ENCODE assay signal across 9 mouse cellular contexts in the genomic region with DNA sequence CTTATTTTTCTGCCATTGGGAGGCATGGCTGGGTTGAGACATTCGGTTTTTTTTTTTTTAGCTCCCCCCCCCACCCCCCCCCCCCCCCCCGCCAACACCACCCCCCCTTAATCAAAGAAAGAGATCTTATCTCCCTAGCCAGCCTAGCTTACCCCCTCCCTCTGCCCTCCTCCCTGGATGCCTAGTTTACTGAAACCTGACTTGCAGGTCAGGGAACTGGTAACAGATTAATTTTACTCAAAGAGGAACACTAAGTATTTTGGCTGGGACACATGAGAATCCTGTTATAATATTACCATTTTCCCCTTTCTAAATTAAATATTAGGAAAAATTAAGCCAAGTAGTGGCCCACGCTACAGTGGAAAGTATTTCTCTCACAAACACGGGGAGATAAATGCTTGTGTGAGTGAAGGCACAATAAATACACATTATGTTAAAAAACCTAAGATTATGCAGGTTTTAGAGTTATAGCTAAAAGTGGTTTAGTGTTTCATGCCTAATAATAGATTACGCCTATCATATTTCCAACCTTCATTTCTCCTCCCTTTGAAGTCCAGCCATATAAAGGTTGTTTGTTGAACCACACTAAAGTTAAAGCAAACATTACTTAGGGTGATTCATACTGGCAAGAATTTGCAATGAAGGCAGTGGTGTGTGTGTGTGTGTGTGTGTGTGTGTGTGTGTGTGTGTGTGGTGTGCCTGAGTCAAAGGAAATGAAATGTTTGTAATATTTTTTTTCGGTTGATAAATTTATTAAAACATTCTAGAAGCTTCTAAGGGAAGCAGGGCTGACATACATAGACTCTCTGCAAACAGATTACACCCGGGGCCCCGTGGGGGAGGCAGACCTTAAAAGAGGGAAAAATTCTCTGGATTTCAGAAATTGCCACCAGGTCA.
DNase-seq lines count a peak whose midpoint lies in the region; ATAC-seq and TF ChIP-seq lines count a peak whose summit lies in the region.
"Had no signal": no experiment of that assay in that cellular context is flagged by ENCODE, and none has a peak within 500 bp of the region (broad histone marks: within the 10 kb centered on the region; RNA-seq: fewer than 3 reads in every experiment).

No protein-coding gene starts in this region.

- TF ChIP-seq CTCF in C2C12 (IDR thresholded peaks at IDR 0.05; ENCODE audit: control insufficient read depth, insufficient read depth, insufficient read length), result no peak
- TF ChIP-seq CTCF in thymus, adult 2 months (IDR thresholded peaks at IDR 0.05; ENCODE audit: borderline replicate concordance, control insufficient read depth, extremely low read depth, insufficient read depth, low read length, poor library complexity), result no peak

- no peak overlapping the region for H3K4me3 ChIP-seq in C2C12 (ENCODE audit: insufficient read depth, poor library complexity, severe bottlenecking)
- no peak overlapping the region for H3K4me3 ChIP-seq in embryonic facial prominence, embryonic 15.5 days (replicated peaks)
- H3K4me3 ChIP-seq in thymus, adult 2 months (ENCODE audit: control insufficient read depth, insufficient read depth, low read length), result no peak overlapping the region
- H3K4me3 ChIP-seq: neural tube, embryonic 12.5 days had no signal

- WGBS in embryonic facial prominence, embryonic 15.5 days, result 18% methylated on average over 7 of the region's 8 CpGs
- WGBS in thymus, adult 2 months, result 61% methylated on average over 7 of the region's 8 CpGs

- no peaks in the 10 kb centered on the region for H3K36me3 ChIP-seq in C2C12 (ENCODE audit: control insufficient read depth, insufficient read depth)
- H3K36me3 ChIP-seq in embryonic facial prominence, embryonic 15.5 days, result no peaks in the 10 kb centered on the region
- H3K36me3 ChIP-seq in thymus, adult 2 months (ENCODE audit: control insufficient read depth, insufficient read depth, low read length), result no peaks in the 10 kb centered on the region
- H3K36me3 ChIP-seq: neural tube, embryonic 12.5 days had no signal

- no peaks in the 10 kb centered on the region for H3K79me3 ChIP-seq in C2C12 (ENCODE audit: low read depth)

- DNase-seq in 3134 (ENCODE audit: extremely low read depth, insufficient read length, low spot score), result peak; percentile 75
- DNase-seq in kidney, postnatal 14 days, result peak; percentile 75
- DNase-seq in skeletal muscle tissue, adult 2 months (ENCODE audit: low read depth, low spot score), result peak; percentile 21
- DNase-seq in cerebellum, postnatal 4 days (ENCODE audit: low spot score in 2 of 2), result no peak
- DNase-seq in thymus, adult 2 months, result no peak
- DNase-seq in layer of hippocampus, adult 9-11 months, result no peak

- peak overlapping the region; percentile 44; the same call in 1 of the 2 replicates for H3K4me2 ChIP-seq in embryonic facial prominence, embryonic 15.5 days (replicated peaks)

- H3K4me1 ChIP-seq in embryonic facial prominence, embryonic 15.5 days, result peaks cover 25% of the 10 kb centered on the region
- no peaks in the 10 kb centered on the region for H3K4me1 ChIP-seq in thymus, adult 2 months (replicated peaks; ENCODE audit: control insufficient read depth, insufficient read depth, low read length)

- H3K79me2 ChIP-seq in C2C12 (ENCODE audit: control insufficient read depth, insufficient read depth), result no peaks in the 10 kb centered on the region

- H3K27ac ChIP-seq in embryonic facial prominence, embryonic 15.5 days (replicated peaks), result peak overlapping the region; percentile 91
- no peak overlapping the region for H3K27ac ChIP-seq in thymus, adult 2 months (ENCODE audit: control insufficient read depth, insufficient read depth, low read length)
- H3K27ac ChIP-seq: neural tube, embryonic 12.5 days had no signal

- H3ac ChIP-seq in C2C12 (ENCODE audit: control insufficient read depth, insufficient read length, low read depth), result no peak overlapping the region

- no peak for ATAC-seq in embryonic facial prominence, embryonic 15.5 days (ENCODE audit: insufficient number of reproducible peaks, low FRiP score, low TSS enrichment, low read depth)

- H3K9ac ChIP-seq in embryonic facial prominence, embryonic 15.5 days, result no peak overlapping the region
- H3K9ac ChIP-seq: neural tube, embryonic 12.5 days had no signal

- no peaks in the 10 kb centered on the region for H3K27me3 ChIP-seq in C2C12 (ENCODE audit: control insufficient read depth, insufficient read depth, insufficient read length)
- no peaks in the 10 kb centered on the region for H3K27me3 ChIP-seq in embryonic facial prominence, embryonic 15.5 days
- H3K27me3 ChIP-seq in thymus, adult 2 months (ENCODE audit: control insufficient read depth, insufficient read depth, low read length), result no peaks in the 10 kb centered on the region
- H3K27me3 ChIP-seq: neural tube, embryonic 12.5 days had no signal

- no peaks in the 10 kb centered on the region for H3K9me3 ChIP-seq in embryonic facial prominence, embryonic 15.5 days (replicated peaks)
- H3K9me3 ChIP-seq: neural tube, embryonic 12.5 days had no signal

- no peak for TF ChIP-seq POLR2A in thymus, adult 2 months (IDR thresholded peaks at IDR 0.05; ENCODE audit: control insufficient read depth, extremely low read depth, insufficient read depth, low read length, poor library complexity)

TF ChIP-seq in C2C12, 6 proteins besides CTCF, POLR2A, EP300 and RAD21:
- TF ChIP-seq MAX (IDR thresholded peaks at IDR 0.05) (no peak), CEBPB (IDR thresholded peaks at IDR 0.05; ENCODE audit: low read depth) (peak; percentile 35), USF1 (IDR thresholded peaks at IDR 0.05; ENCODE audit: low read depth) (no peak), MYOD1 (IDR thresholded peaks at IDR 0.05; ENCODE audit: control insufficient read depth, insufficient read length, low read depth) (no peak), MYOG (IDR thresholded peaks at IDR 0.05; ENCODE audit: control insufficient read depth, extremely low read depth, insufficient read length) (no peak), FOSL1 (IDR thresholded peaks at IDR 0.05; ENCODE audit: insufficient read depth, low read length, poor library complexity, severe bottlenecking) (peak; percentile 93)
TF ChIP-seq in C2C12: peak in this region for 2.

Comparison
In these comparisons a context has a peak if more than half of its experiments do, and no peak if none do; other contexts are left out.
1. DNase-seq: peak in 3134 (single experiment), kidney, postnatal 14 days (single experiment) and skeletal muscle tissue, adult 2 months (single experiment); none in cerebellum, postnatal 4 days (0 of 2), thymus, adult 2 months (single experiment) and layer of hippocampus, adult 9-11 months (single experiment).